Mouse (Mus musculus) myocyte (in vitro differentiated cells): ENCODE results near the gene Ndufb10. TPM values are rescaled to one million over a fixed set of nuclear protein-coding genes. Genes with fewer than 3 reads are reported as not detected.

Source experiments
- H3K27me3 ChIP-seq: one replicate; pipeline ENCODE4 v1.6.1; 2011; ENCODE audit not compliant: control insufficient read depth, insufficient read depth, insufficient read length
- H3K36me3 ChIP-seq: one replicate; pipeline ENCODE4 v1.6.1; 2011; ENCODE audit not compliant: control insufficient read depth, insufficient read depth
- H3K4me2 ChIP-seq: one replicate; pipeline ENCODE4 v1.6.1; 2011; ENCODE audit warnings: low read depth, control low read depth
- H3K4me3 ChIP-seq: one replicate; pipeline ENCODE4 v1.5.1; 2011; ENCODE audit warnings: mild to moderate bottlenecking, control low read depth, moderate library complexity
- H3K79me2 ChIP-seq: one replicate; pipeline ENCODE4 v1.6.1; 2011; ENCODE audit not compliant: control insufficient read depth, insufficient read depth
- H3ac ChIP-seq: one replicate; pipeline ENCODE4 v1.6.1; 2011; ENCODE audit not compliant: control insufficient read depth, insufficient read length
- CEBPB ChIP-seq: IDR thresholded peaks from 2 replicates; pipeline ENCODE4 v1.6.1; 2011; ENCODE audit warnings: mild to moderate bottlenecking, moderate library complexity; ENCODE audit not compliant: poor library complexity, insufficient read depth, severe bottlenecking
- E2F4 ChIP-seq: IDR thresholded peaks from one replicate; pipeline ENCODE4 v1.6.1; 2011; ENCODE audit warnings: mild to moderate bottlenecking, control low read depth, moderate library complexity; ENCODE audit not compliant: insufficient read depth
- MAX ChIP-seq: IDR thresholded peaks from one replicate; pipeline ENCODE4 v1.6.1; 2011; ENCODE audit warnings: low read depth, mild to moderate bottlenecking, control low read depth
- MYOD1 ChIP-seq, 3 experiments: IDR thresholded peaks; one replicate each; pipeline ENCODE4 v1.6.1; 2011; ENCODE audit warnings: control low read depth in 2 of 3, low read depth in 2 of 3, mild to moderate bottlenecking in 2 of 3, moderate library complexity in 1 of 3; ENCODE audit not compliant: insufficient read length in 2 of 3, control insufficient read depth in 1 of 3
- MYOG ChIP-seq, 3 experiments: IDR thresholded peaks; one replicate each; pipeline ENCODE4 v1.6.1; 2011; ENCODE audit warnings: control low read depth in 2 of 3, low read depth in 2 of 3, mild to moderate bottlenecking in 2 of 3; ENCODE audit not compliant: insufficient read length in 2 of 3, control insufficient read depth in 1 of 3, insufficient read depth in 1 of 3
- POLR2A ChIP-seq: IDR thresholded peaks from one replicate; pipeline ENCODE4 v1.6.1; 2011; ENCODE audit warnings: low read depth, mild to moderate bottlenecking, control low read depth, moderate library complexity; ENCODE audit not compliant: insufficient read length
- POLR2AphosphoS2 ChIP-seq: IDR thresholded peaks from one replicate; pipeline ENCODE4 v1.6.1; 2011; ENCODE audit warnings: low read depth, control low read depth; ENCODE audit not compliant: insufficient read length
- REST ChIP-seq: IDR thresholded peaks from one replicate; pipeline ENCODE4 v1.6.1; 2011; ENCODE audit warnings: mild to moderate bottlenecking, control low read depth, moderate library complexity; ENCODE audit not compliant: insufficient read depth, insufficient read length
- SRF ChIP-seq: IDR thresholded peaks from one replicate; pipeline ENCODE4 v1.6.1; 2011; ENCODE audit warnings: low read depth; ENCODE audit not compliant: control insufficient read depth, insufficient read length
- TCF12 ChIP-seq: IDR thresholded peaks from one replicate; pipeline ENCODE4 v1.6.1; 2011; ENCODE audit warnings: mild to moderate bottlenecking, control low read depth; ENCODE audit not compliant: poor library complexity, insufficient read depth, severe bottlenecking
- TCF3 ChIP-seq: IDR thresholded peaks from one replicate; pipeline ENCODE4 v1.6.1; 2011; ENCODE audit warnings: low read depth, control low read depth; ENCODE audit not compliant: insufficient read length
- USF1 ChIP-seq: IDR thresholded peaks from one replicate; pipeline ENCODE4 v1.6.1; 2011; ENCODE audit warnings: low read depth, mild to moderate bottlenecking, control low read depth, moderate library complexity
- polyA plus RNA-seq: library from polyadenylated mRNA; unstranded; fragments of >200 nt; fragmentation: generic; extraction: Trizol; gene quantifications from one replicate; pipeline ENCODE4 v1.2.1, GENCODE M21; 2012; ENCODE audit warnings: missing spikeins

The Ndufb10 gene
- polyA plus RNA-seq, 1 experiment: 547 TPM

DNA sequence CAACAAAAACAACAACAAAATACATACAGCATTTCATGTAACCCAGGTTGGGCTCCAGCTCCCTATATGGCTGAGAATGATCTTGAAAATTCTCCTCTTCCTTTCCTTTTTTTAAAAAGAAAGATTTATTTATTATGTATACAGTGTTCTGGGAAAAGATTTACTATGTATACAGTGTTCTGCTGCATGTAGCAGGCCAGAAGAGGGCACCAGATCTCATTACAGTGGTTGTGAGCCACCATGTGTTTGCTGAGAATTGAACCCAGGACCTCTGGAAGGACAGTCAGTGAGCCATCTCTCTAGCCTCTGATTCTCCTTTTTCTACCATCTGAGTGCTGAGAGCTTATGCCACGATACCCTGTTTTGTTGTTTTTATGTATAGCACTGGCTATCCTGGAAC lies 10.2 kb upstream of the Ndufb10 start:
- H3K79me2 ChIP-seq: peaks cover 6% of the 10 kb centered on the region
- no peak overlapping the region for H3ac ChIP-seq
- no peaks in the 10 kb centered on the region for H3K27me3 ChIP-seq
- no peak for TF ChIP-seq MAX
- TF ChIP-seq POLR2A: no peak
- no peak for TF ChIP-seq CEBPB
- no peak for TF ChIP-seq REST
- TF ChIP-seq POLR2AphosphoS2: no peak
- TF ChIP-seq USF1: no peak
- TF ChIP-seq MYOD1 (IDR thresholded peaks at IDR 0.05; ENCODE audit: control insufficient read depth in 1 of 3, insufficient read length in 2 of 3, low read depth in 2 of 3): no peak
- TF ChIP-seq TCF3: no peak
- no peak for TF ChIP-seq E2F4
- TF ChIP-seq SRF: no peak
- TF ChIP-seq MYOG (IDR thresholded peaks at IDR 0.05; ENCODE audit: control insufficient read depth in 1 of 3, insufficient read depth in 1 of 3, insufficient read length in 2 of 3, low read depth in 2 of 3): no peak
- no peak for TF ChIP-seq TCF12
- H3K4me3 ChIP-seq: no peak overlapping the region
- H3K36me3 ChIP-seq: no peaks in the 10 kb centered on the region
- no peak overlapping the region for H3K4me2 ChIP-seq

DNA sequence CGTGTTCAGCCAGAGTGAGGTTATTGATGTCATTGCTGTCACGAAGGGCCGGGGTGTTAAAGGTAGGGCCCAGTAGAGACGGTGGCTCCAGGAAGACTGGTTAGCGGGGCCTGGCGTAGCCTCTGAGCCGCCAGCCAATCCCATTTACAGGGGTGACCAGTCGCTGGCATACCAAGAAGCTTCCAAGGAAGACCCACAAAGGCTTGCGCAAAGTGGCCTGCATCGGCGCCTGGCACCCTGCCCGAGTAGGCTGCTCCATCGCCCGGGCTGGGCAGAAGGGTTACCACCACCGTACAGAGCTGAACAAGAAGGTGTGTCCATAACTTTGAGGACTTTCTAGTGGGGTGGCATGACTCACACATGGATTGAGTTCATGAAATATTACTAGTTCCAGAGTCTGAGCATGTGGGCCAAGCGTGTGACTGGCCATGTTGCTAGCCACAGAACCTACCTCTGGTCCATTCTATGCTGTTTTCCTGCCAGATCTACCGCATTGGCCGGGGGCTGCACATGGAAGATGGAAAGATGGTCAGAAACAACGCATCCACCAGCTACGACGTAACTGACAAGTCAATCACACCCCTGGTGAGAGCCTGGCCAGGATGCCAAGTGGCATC lies 9.3 kb upstream of the Ndufb10 start:
- Histone ChIP-seq H3K4me2 (no peak overlapping the region), H3K4me3 (no peak overlapping the region), H3K36me3 (no peaks in the 10 kb centered on the region), H3ac (no peak overlapping the region), H3K79me2 (peaks cover 6% of the 10 kb centered on the region), H3K27me3 (no peaks in the 10 kb centered on the region)
- TF ChIP-seq MYOD1 (IDR thresholded peaks at IDR 0.05; ENCODE audit: control insufficient read depth in 1 of 3, insufficient read length in 2 of 3, low read depth in 2 of 3): no peak
- TF ChIP-seq MAX: no peak
- no peak for TF ChIP-seq TCF12
- no peak for TF ChIP-seq TCF3
- no peak for TF ChIP-seq REST
- TF ChIP-seq POLR2A: no peak
- TF ChIP-seq POLR2AphosphoS2: no peak
- no peak for TF ChIP-seq SRF
- no peak for TF ChIP-seq CEBPB
- no peak for TF ChIP-seq MYOG (IDR thresholded peaks at IDR 0.05; ENCODE audit: control insufficient read depth in 1 of 3, insufficient read depth in 1 of 3, insufficient read length in 2 of 3, low read depth in 2 of 3)
- TF ChIP-seq E2F4: no peak
- no peak for TF ChIP-seq USF1

DNA sequence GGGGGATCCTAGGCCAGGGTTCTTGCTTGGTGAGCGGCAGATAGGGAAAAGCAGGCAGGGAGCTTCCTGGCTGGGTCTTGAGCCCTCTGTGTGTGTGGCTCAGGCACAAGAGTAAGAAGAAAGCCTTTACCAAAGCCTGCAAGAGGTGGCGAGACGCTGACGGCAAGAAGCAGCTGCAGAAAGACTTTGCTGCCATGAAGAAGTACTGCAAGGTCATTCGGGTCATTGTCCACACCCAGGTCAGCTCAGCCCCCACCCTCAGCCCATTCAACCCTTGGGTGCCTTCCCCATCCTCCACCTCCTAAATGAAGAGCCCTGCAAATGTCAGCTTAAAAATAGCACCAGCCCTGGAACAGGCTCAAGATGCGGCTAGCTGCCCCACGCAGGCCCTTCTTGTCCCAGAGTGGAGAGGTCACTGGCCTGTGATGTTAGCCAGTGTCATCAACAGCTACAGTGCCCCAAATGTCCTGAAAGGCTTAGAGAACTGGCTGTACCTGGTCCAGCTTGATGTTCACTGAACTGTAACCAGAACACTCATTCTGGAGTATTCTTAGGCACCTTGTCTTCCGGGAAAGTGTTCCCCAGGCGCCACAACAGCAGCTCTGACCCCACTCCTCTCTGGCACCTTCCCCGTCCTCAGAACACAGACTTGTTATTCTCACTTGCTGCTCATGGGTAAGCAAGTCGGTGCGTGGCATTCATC lies 8.1 kb upstream of the Ndufb10 start:
- H3K4me2 ChIP-seq: peak overlapping the region; percentile 21
- H3ac ChIP-seq: no peak overlapping the region
- H3K36me3 ChIP-seq: no peaks in the 10 kb centered on the region
- TF ChIP-seq E2F4 (no peak), MYOD1 (IDR thresholded peaks at IDR 0.05; ENCODE audit: control insufficient read depth in 1 of 3, insufficient read length in 2 of 3, low read depth in 2 of 3) (peak; percentile 47 to 81 (median 80))
- no peak overlapping the region for H3K4me3 ChIP-seq
- H3K79me2 ChIP-seq: peaks cover 3% of the 10 kb centered on the region
- H3K27me3 ChIP-seq: no peaks in the 10 kb centered on the region

DNA sequence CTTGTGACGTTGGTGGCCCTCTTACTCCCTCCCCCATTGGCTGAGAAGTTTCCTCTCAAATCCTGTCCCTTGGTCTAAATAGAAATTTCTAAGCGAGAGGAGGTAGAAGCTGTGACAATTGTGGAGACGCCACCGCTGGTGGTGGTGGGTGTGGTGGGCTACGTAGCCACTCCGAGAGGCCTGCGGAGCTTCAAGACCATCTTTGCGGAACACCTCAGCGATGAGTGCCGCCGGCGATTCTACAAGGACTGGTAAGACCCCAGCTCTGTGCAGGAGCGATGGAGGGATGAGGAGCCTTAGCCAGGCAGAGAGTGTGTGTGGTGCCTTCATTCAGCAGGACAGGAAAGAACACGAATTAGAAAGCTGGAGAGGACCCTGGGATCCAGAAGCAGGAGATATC lies 6.5 kb upstream of the Ndufb10 start:
- TF ChIP-seq TCF3: no peak
- TF ChIP-seq CEBPB: no peak
- TF ChIP-seq SRF: no peak
- TF ChIP-seq MYOG (IDR thresholded peaks at IDR 0.05; ENCODE audit: control insufficient read depth in 1 of 3, insufficient read depth in 1 of 3, insufficient read length in 2 of 3, low read depth in 2 of 3): no peak
- no peak for TF ChIP-seq TCF12
- TF ChIP-seq POLR2AphosphoS2: no peak
- TF ChIP-seq MAX: no peak
- TF ChIP-seq REST: no peak
- H3K4me3 ChIP-seq: no peak overlapping the region
- no peak overlapping the region for H3ac ChIP-seq
- no peak overlapping the region for H3K4me2 ChIP-seq
- H3K36me3 ChIP-seq: no peaks in the 10 kb centered on the region
- H3K27me3 ChIP-seq: no peaks in the 10 kb centered on the region
- no peaks in the 10 kb centered on the region for H3K79me2 ChIP-seq

DNA sequence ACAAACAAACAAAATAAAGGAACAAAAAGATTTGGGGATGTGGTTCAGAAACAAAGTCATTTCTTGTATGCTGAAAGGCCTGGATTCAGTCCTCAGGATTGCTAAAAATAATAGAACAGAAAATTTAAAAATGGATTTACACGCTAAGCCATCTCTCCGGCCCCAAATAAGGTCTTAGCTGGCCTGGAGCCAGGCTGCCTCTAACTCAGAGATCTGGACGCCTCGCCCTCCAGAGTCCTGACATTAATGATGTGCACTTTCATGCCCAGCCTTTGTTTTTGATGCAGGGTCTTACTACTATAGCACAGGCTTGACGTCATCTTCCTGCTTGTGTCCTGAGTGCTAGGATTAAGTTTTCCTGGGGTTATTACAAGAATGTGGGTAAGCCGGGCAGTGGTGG lies 4.8 kb upstream of the Ndufb10 start:
- H3K79me2 ChIP-seq: peaks cover under 1% of the 10 kb centered on the region
- no peak for TF ChIP-seq MYOD1 (IDR thresholded peaks at IDR 0.05; ENCODE audit: control insufficient read depth in 1 of 3, insufficient read length in 2 of 3, low read depth in 2 of 3)
- no peak for TF ChIP-seq SRF
- no peak for TF ChIP-seq TCF12
- no peak for TF ChIP-seq MAX
- TF ChIP-seq E2F4: no peak
- no peak for TF ChIP-seq MYOG (IDR thresholded peaks at IDR 0.05; ENCODE audit: control insufficient read depth in 1 of 3, insufficient read depth in 1 of 3, insufficient read length in 2 of 3, low read depth in 2 of 3)
- TF ChIP-seq POLR2A: no peak
- TF ChIP-seq POLR2AphosphoS2: no peak
- no peak for TF ChIP-seq TCF3
- no peak for TF ChIP-seq USF1
- no peak for TF ChIP-seq REST
- no peak for TF ChIP-seq CEBPB
- no peak overlapping the region for H3K4me3 ChIP-seq

More for the DNA sequence above, 4.8 kb upstream of the Ndufb10 start:
- no peaks in the 10 kb centered on the region for H3K36me3 ChIP-seq
- H3K27me3 ChIP-seq: no peaks in the 10 kb centered on the region
- no peak overlapping the region for H3ac ChIP-seq
- no peak overlapping the region for H3K4me2 ChIP-seq
